Mouse (Mus musculus): ENCODE measurements around the gene Lrrc8e. TPM values are rescaled to one million over a fixed set of nuclear protein-coding genes. Genes with fewer than 3 reads are reported as not detected.
A peak's percentile ranks its signal among the peaks of the same experiment; 100 is the strongest.

Lrrc8e gene
- polyA plus RNA-seq, 1 experiment from 2014 or later: 0.97 TPM

DNA sequence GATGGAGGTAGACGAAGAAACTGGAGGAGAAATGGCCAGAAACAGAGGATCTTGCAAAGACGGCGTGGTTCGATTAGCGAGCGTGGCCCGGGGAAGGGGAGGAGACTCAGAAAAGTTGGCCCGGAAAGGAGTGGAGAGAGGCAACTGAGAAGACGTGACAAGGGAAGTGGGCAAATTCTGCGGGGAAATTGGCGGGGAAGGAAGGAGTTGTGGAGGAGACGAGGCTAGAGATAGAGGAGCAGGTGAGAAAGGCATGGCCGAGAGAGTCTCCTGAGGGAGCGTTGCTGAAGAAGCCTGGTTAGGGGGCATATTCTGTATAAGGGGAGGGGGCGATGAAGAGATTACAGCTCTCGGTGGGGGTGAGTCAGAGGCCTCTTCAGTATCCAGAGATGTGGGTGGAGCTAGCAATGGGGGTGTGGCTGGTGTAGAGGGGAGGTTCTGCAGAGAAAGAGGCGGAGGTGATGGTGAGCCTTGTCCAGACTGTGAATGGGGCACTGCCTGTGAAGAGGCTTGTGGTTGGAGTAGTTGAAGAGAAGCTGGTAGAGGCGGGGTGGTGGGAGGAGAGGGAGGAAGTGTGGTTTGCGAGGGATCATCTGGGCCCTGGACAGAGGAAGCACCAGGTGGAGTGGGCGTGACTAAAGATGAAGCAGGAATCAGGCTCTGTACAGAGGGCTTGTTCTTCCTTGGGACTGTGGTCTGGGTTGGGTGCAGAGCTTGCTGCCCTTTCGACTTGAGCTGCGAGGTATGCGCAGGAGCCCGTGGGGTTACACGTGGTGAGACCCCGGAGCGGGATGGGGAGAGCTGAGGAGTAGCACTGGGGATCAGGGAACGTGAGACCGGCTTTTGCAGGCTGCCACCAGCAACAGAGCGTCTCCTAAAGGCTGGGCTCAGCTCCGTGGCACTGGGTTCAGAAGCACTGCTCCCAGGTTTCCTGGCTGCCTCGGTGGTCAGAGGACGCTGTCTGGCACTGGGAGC is 12.3 kb upstream of the Lrrc8e start:
- Histone ChIP-seq H3K9ac (ENCODE audit: low read depth, low read length) (peak overlapping the region; percentile 66; the same call in 1 of the 2 replicates), H3K36me3 (ENCODE audit: control insufficient read depth, insufficient read depth, low read length) (peaks cover 10% of the 10 kb centered on the region; the same call in 1 of the 2 replicates), H3K9me3 (ENCODE audit: control insufficient read depth, low read length) (no peaks in the 10 kb centered on the region), H3K27me3 (replicated peaks; ENCODE audit: control insufficient read depth, insufficient read depth, low read length) (peaks cover 47% of the 10 kb centered on the region), H3K4me3 (ENCODE audit: low read depth, low read length) (peak overlapping the region; percentile 46), H3K4me2 (ENCODE audit: low read depth, low read length) (peak overlapping the region; percentile 87), H3K27ac (replicated peaks; ENCODE audit: low read depth, low read length) (peak overlapping the region; percentile 7; the same call in 1 of the 2 replicates), H3K4me1 (ENCODE audit: control insufficient read depth, insufficient read depth, low read length) (peaks cover 18% of the 10 kb centered on the region)
- WGBS: 10% methylated on average over 29 of the region's 33 CpGs
- DNase-seq (ENCODE audit: low spot score): peak; percentile 67
- ATAC-seq (ENCODE audit: low read depth): peak; percentile 49

DNA sequence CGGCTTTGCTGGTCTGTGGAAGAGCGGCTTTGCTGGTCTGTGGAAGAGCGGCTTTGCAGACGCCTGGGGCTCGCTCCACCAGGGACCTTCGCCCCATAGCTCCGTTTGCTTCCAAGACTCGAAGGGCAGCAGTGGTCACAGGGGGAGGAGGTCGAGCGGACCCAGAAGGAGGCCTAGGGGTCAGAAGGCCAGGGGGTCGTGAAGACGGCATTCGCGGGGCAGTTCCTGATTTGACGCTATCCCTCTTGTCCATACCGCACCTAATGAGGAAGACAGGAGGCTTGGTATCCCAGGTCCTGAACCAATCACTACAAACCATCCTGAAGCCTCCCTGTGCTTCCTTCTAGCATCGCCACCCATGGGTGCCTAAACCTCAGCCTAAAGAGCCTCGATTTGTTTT is 10.3 kb upstream of the Lrrc8e start:
- no peak overlapping the region for H3K27ac ChIP-seq (replicated peaks; ENCODE audit: low read depth, low read length)
- peak overlapping the region; percentile 83 for H3K4me2 ChIP-seq (ENCODE audit: low read depth, low read length)
- H3K4me3 ChIP-seq (ENCODE audit: low read depth, low read length): peak overlapping the region; percentile 46
- DNase-seq (ENCODE audit: low spot score) (no peak), ATAC-seq (ENCODE audit: low read depth) (no peak)
- 4% methylated on average over 15 of the region's 18 CpGs for WGBS
- no peaks in the 10 kb centered on the region for H3K9me3 ChIP-seq (ENCODE audit: control insufficient read depth, low read length)
- peaks cover 47% of the 10 kb centered on the region for H3K27me3 ChIP-seq (replicated peaks; ENCODE audit: control insufficient read depth, insufficient read depth, low read length)
- peak overlapping the region; percentile 58 for H3K9ac ChIP-seq (ENCODE audit: low read depth, low read length)
- peaks cover 18% of the 10 kb centered on the region for H3K4me1 ChIP-seq (ENCODE audit: control insufficient read depth, insufficient read depth, low read length)
- no peaks in the 10 kb centered on the region for H3K36me3 ChIP-seq (ENCODE audit: control insufficient read depth, insufficient read depth, low read length)

DNA sequence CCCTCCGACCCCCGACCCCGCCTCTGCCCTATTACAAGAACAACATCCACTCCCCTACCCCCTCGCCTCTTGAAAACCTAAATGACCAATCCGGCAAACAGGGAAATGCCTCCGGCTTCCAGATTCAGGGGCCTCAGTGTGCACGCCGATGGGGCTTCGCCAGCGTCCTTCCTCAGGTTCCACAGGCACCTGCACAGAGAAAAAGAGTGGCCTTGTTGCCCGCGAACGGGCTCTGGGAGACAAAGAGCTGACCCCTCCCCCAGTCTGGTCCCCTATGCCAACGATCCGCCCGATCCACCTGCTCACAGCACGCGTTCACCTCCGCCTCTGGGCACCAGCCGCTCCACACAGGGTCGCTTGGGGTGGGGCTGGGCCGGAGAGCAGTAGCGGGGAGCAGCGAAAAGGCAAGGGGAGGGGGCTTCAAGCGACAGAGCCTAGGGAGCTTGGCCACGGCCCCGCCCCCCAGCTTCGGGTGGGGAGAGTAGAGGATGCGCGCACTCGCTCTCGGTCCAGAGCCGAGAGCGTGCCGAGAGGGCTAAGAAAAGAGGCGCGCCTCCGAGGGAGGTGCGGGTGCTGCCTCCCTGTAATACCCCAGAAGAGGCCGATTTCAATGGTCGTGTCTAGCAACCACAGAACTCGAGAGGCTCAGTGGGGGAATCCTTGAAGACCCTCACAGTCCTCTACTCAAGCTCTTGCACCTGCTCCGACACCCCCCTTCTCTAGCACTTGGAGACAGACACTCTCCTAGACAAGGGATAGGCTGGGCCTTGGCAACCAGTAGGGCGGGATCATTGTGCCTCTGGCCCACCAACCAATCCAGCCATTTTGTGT is 9.6 kb upstream of the Lrrc8e start, which contains the start of gene Prr36:
Prr36 (minus strand) TSS at position 669 of the 831 bp plus-strand sequence.
- Histone ChIP-seq H3K27ac (replicated peaks; ENCODE audit: low read depth, low read length) (no peak within 1 kb of the TSS), H3K9ac (ENCODE audit: low read depth, low read length) (peak within 1 kb of the TSS; percentile 58), H3K36me3 (ENCODE audit: control insufficient read depth, insufficient read depth, low read length) (no peaks in the 10 kb centered on the region), H3K27me3 (replicated peaks; ENCODE audit: control insufficient read depth, insufficient read depth, low read length) (peaks cover 47% of the 10 kb centered on the region), H3K9me3 (ENCODE audit: control insufficient read depth, low read length) (no peaks in the 10 kb centered on the region), H3K4me3 (ENCODE audit: low read depth, low read length) (peak within 1 kb of the TSS; percentile 46), H3K4me2 (ENCODE audit: low read depth, low read length) (peak within 1 kb of the TSS; percentile 83), H3K4me1 (ENCODE audit: control insufficient read depth, insufficient read depth, low read length) (peaks cover 18% of the 10 kb centered on the region)
- DNase-seq (ENCODE audit: low spot score): peak; percentile 62
- 2% methylated on average over 34 of the region's 44 CpGs for whole genome bisulfite sequencing
- ATAC-seq (ENCODE audit: low read depth): peak; percentile 80

DNA sequence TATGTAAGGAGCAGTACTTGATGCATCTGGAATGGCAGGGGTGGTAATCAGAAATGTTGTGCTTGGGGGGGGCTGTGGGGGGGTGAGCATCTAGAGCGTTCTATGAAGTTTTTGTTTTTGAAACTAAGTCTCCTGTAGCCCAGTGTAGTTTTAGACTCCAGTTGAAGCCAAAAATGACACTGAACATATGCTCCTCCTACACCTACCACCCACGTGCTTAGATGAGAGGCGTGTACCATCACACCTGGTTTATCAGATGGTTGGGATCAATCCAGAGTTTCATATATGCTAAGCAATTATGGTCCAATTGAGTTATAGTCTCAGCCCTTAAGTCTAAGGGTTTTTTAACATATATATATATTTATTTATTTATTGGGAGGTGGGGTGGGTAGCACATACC is 7.0 kb upstream of the Lrrc8e start:
- ATAC-seq (ENCODE audit: low read depth): no peak
- WGBS: 83% methylated on average over 3 of the region's 3 CpGs
- no peaks in the 10 kb centered on the region for H3K36me3 ChIP-seq (ENCODE audit: control insufficient read depth, insufficient read depth, low read length)
- H3K27me3 ChIP-seq (replicated peaks; ENCODE audit: control insufficient read depth, insufficient read depth, low read length): peaks cover 41% of the 10 kb centered on the region
- H3K9me3 ChIP-seq (ENCODE audit: control insufficient read depth, low read length): no peaks in the 10 kb centered on the region
- H3K27ac ChIP-seq (replicated peaks; ENCODE audit: low read depth, low read length): no peak overlapping the region
- 0 out of 2 replicates have a peak, but pooled peaks cover 1% of the 10 kb centered on the region for H3K4me1 ChIP-seq (ENCODE audit: control insufficient read depth, insufficient read depth, low read length)
- DNase-seq (ENCODE audit: low spot score): no peak
- H3K4me2 ChIP-seq (ENCODE audit: low read depth, low read length): no peak overlapping the region
- no peak overlapping the region for H3K9ac ChIP-seq (ENCODE audit: low read depth, low read length)
- no peak overlapping the region for H3K4me3 ChIP-seq (ENCODE audit: low read depth, low read length)

DNA sequence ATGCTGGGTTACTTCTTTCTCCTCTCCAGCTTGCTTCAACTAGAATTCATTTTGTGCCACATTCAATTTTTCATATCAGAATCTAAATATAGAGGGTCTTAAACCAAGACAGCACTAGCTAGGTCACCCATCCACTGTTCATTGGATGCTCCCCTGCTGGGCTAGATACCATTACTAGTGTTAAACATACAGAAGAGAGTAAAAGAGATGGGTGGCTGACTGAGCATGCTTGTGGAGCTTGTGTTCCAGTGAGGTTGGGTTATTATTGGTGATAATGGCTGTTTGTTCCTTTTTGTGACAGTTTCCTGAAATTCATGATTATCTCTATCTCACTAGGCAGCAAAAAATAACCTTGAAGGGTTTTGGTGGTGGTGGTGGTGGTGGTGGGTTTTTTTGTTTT is 4.6 kb upstream of the Lrrc8e start:
- H3K9me3 ChIP-seq (ENCODE audit: control insufficient read depth, low read length): no peaks in the 10 kb centered on the region
- H3K9ac ChIP-seq (ENCODE audit: low read depth, low read length): no peak overlapping the region
- H3K27me3 ChIP-seq (replicated peaks; ENCODE audit: control insufficient read depth, insufficient read depth, low read length): peaks cover 27% of the 10 kb centered on the region
- H3K4me2 ChIP-seq (ENCODE audit: low read depth, low read length): no peak overlapping the region
- no peaks in the 10 kb centered on the region for H3K4me1 ChIP-seq (ENCODE audit: control insufficient read depth, insufficient read depth, low read length)
- no peak for DNase-seq (ENCODE audit: low spot score)
- H3K36me3 ChIP-seq (ENCODE audit: control insufficient read depth, insufficient read depth, low read length): no peaks in the 10 kb centered on the region
- H3K27ac ChIP-seq (replicated peaks; ENCODE audit: low read depth, low read length): no peak overlapping the region
- no peak for ATAC-seq (ENCODE audit: low read depth)
- no peak overlapping the region for H3K4me3 ChIP-seq (ENCODE audit: low read depth, low read length)

DNA sequence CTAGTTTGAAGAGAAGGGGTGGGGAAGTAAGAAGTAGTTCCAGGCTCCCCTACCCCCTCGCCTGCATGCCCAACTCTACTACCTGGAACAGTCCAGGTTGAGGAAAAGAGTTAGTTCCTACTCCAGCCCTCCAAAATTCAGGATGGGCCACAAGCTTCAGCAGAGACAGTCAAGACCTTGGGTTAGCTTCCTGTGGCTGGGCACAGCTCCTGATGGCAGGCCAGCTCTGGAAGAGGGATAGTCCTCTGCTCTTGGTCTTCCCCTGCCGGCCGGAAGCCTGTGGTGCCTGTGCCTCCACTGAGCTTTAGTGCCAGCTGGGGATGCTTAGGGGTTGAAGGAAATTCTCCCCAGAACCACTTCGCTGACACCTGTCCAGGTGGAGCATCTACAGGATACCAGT is 304 bp upstream of the Lrrc8e start:
- peak overlapping the region; percentile 53 for H3K4me2 ChIP-seq (ENCODE audit: low read depth, low read length)
- H3K9me3 ChIP-seq (ENCODE audit: control insufficient read depth, low read length): no peaks in the 10 kb centered on the region
- no peak for DNase-seq (ENCODE audit: low spot score)
- H3K27me3 ChIP-seq (replicated peaks; ENCODE audit: control insufficient read depth, insufficient read depth, low read length): peaks cover 16% of the 10 kb centered on the region
- H3K27ac ChIP-seq (replicated peaks; ENCODE audit: low read depth, low read length): no peak overlapping the region
- no peak overlapping the region for H3K9ac ChIP-seq (ENCODE audit: low read depth, low read length)
- peak overlapping the region; percentile 35 for H3K4me3 ChIP-seq (ENCODE audit: low read depth, low read length)
- ATAC-seq (ENCODE audit: low read depth): 0 out of 2 replicates have a peak, but pooled peaks have one; percentile 6
- no peaks in the 10 kb centered on the region for H3K36me3 ChIP-seq (ENCODE audit: control insufficient read depth, insufficient read depth, low read length)
- H3K4me1 ChIP-seq (ENCODE audit: control insufficient read depth, insufficient read depth, low read length): no peaks in the 10 kb centered on the region
- WGBS: 20% methylated on average over 4 of the region's 4 CpGs

DNA sequence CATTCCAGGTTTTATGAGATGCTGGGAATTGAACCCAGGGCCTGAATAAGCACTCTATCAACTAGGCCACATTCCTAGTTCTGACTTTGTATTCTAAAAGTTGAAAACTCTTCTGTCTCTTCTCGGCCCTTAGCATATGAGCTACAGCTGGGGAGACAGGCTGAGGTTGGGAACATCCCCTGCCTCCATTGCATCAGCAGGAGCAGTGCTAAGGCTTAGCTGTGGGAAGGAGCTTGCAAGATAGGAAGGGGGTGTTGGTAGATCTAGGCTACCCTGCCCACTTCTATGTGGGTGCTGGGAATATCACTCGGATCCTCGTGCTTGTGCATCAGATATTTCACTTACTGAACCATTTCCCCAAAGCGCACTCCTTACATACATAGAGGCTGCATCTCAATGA is 1.3 kb downstream of the Lrrc8e start:
- H3K27ac ChIP-seq (replicated peaks; ENCODE audit: low read depth, low read length): no peak overlapping the region
- H3K9me3 ChIP-seq (ENCODE audit: control insufficient read depth, low read length): no peaks in the 10 kb centered on the region
- ATAC-seq (ENCODE audit: low read depth) (no peak), DNase-seq (ENCODE audit: low spot score) (no peak)
- no peak overlapping the region for H3K4me3 ChIP-seq (ENCODE audit: low read depth, low read length)
- H3K9ac ChIP-seq (ENCODE audit: low read depth, low read length): no peak overlapping the region
- no peak overlapping the region for H3K4me2 ChIP-seq (ENCODE audit: low read depth, low read length)
- peaks cover 16% of the 10 kb centered on the region for H3K27me3 ChIP-seq (replicated peaks; ENCODE audit: control insufficient read depth, insufficient read depth, low read length)
- H3K36me3 ChIP-seq (ENCODE audit: control insufficient read depth, insufficient read depth, low read length): no peaks in the 10 kb centered on the region
- H3K4me1 ChIP-seq (ENCODE audit: control insufficient read depth, insufficient read depth, low read length): no peaks in the 10 kb centered on the region
- 91% methylated on average over 4 of the region's 4 CpGs for WGBS

DNA sequence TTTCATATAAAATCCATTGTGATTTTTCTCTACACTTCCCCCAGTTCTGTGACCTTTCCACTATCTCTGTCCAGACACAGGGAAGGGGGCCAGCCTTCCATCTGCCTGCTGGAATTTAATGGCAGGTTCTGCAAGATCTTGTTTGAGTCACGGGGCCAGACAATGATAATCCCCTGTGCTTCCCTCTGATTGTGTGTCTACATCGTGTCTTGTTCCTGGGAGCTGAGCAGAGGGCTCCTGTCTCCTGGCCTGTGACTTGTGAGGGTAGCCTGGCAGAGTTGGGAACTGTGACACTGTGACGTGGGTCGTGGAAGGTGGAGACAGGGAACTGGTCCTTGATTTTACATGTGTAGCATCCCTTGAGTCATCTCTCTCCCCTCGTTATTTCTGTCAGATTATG is 3.2 kb downstream of the Lrrc8e start:
- H3K27ac ChIP-seq (replicated peaks; ENCODE audit: low read depth, low read length): no peak overlapping the region
- no peak overlapping the region for H3K4me3 ChIP-seq (ENCODE audit: low read depth, low read length)
- peaks cover 16% of the 10 kb centered on the region for H3K27me3 ChIP-seq (replicated peaks; ENCODE audit: control insufficient read depth, insufficient read depth, low read length)
- ATAC-seq (ENCODE audit: low read depth) (no peak), DNase-seq (ENCODE audit: low spot score) (no peak)
- no peaks in the 10 kb centered on the region for H3K4me1 ChIP-seq (ENCODE audit: control insufficient read depth, insufficient read depth, low read length)
- no peaks in the 10 kb centered on the region for H3K36me3 ChIP-seq (ENCODE audit: control insufficient read depth, insufficient read depth, low read length)
- H3K9ac ChIP-seq (ENCODE audit: low read depth, low read length): no peak overlapping the region
- 75% methylated on average over 5 of the region's 5 CpGs for WGBS
- H3K9me3 ChIP-seq (ENCODE audit: control insufficient read depth, low read length): no peaks in the 10 kb centered on the region
- no peak overlapping the region for H3K4me2 ChIP-seq (ENCODE audit: low read depth, low read length)
